Mouse (Mus musculus): ENCODE measurements around the gene Acin1. TPM values are rescaled to one million over a fixed set of nuclear protein-coding genes. Genes with fewer than 3 reads are reported as not detected.

Gene Acin1
- total and polyA plus RNA-seq, 2 experiments from 2014 or later, result 108 to 122 TPM

GRCm38 (mm10) chr14:54678657-54679304 is 8.0 kb downstream of the Acin1 start:
- peaks cover 41% of the 10 kb centered on the region for H3K36me3 ChIP-seq (ENCODE audit: insufficient read depth, low read length)
- no peaks in the 10 kb centered on the region for H3K9me3 ChIP-seq (ENCODE audit: low read length)
- no peaks in the 10 kb centered on the region for H3K27me3 ChIP-seq (ENCODE audit: insufficient read depth, low read length)
- H3K27ac ChIP-seq (ENCODE audit: low read depth, low read length), result no peak overlapping the region
- no peak overlapping the region for H3K4me3 ChIP-seq (ENCODE audit: low read depth, low read length)
- no peak for ATAC-seq (ENCODE audit: low FRiP score)
- H3K4me1 ChIP-seq (ENCODE audit: insufficient read depth, low read length), result no peaks in the 10 kb centered on the region
- no peak for TF ChIP-seq CTCF (IDR thresholded peaks at IDR 0.05)
- DNase-seq (ENCODE audit: low spot score), result no peak
- H3K4me2 ChIP-seq (ENCODE audit: low read depth, low read length, poor library complexity, severe bottlenecking), result no peak overlapping the region
- 88% methylated on average over 16 of the region's 16 CpGs for WGBS
- H3K9ac ChIP-seq (replicated peaks; ENCODE audit: low read length, poor library complexity, severe bottlenecking), result no peak overlapping the region

GRCm38 (mm10) chr14:54676290-54676689 is 10.4 kb downstream of the Acin1 start:
- WGBS, result 85% methylated on average over 5 of the region's 5 CpGs
- H3K9ac ChIP-seq (replicated peaks; ENCODE audit: low read length, poor library complexity, severe bottlenecking), result no peak overlapping the region
- no peaks in the 10 kb centered on the region for H3K4me1 ChIP-seq (ENCODE audit: insufficient read depth, low read length)
- H3K9me3 ChIP-seq (ENCODE audit: low read length), result no peaks in the 10 kb centered on the region
- no peak for TF ChIP-seq CTCF (IDR thresholded peaks at IDR 0.05)
- H3K27me3 ChIP-seq (ENCODE audit: insufficient read depth, low read length), result no peaks in the 10 kb centered on the region
- H3K27ac ChIP-seq (ENCODE audit: low read depth, low read length), result no peak overlapping the region
- no peak overlapping the region for H3K4me3 ChIP-seq (ENCODE audit: low read depth, low read length)
- DNase-seq (ENCODE audit: low spot score) (no peak), ATAC-seq (ENCODE audit: low FRiP score) (no peak)
- no peak overlapping the region for H3K4me2 ChIP-seq (ENCODE audit: low read depth, low read length, poor library complexity, severe bottlenecking)
- peaks cover 41% of the 10 kb centered on the region for H3K36me3 ChIP-seq (ENCODE audit: insufficient read depth, low read length)

DNA sequence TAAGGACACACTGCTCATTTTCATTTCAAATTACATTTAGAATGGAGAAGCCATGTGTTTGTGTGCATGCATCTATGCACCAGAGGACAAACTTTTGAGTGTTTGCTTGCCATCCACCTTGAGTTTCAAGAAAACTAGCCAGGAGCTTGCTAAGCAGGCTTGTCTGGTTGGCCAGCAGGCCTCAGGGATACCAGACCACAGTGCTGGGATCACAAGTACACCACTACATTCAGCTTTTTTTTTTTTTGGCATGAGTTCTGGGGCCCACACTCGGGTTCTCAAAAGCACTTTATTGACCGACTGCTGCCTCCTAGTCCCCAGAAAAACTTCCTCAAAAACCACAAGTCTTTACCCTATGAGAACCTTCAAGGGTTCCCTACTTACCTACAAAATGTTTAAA is 12.4 kb downstream of the Acin1 start:
- ATAC-seq (ENCODE audit: low FRiP score), result no peak
- Histone ChIP-seq H3K27ac (ENCODE audit: low read depth, low read length) (no peak overlapping the region), H3K36me3 (ENCODE audit: insufficient read depth, low read length) (peaks cover 36% of the 10 kb centered on the region), H3K27me3 (ENCODE audit: insufficient read depth, low read length) (no peaks in the 10 kb centered on the region), H3K4me2 (ENCODE audit: low read depth, low read length, poor library complexity, severe bottlenecking) (no peak overlapping the region), H3K4me1 (ENCODE audit: insufficient read depth, low read length) (no peaks in the 10 kb centered on the region), H3K4me3 (ENCODE audit: low read depth, low read length) (no peak overlapping the region), H3K9me3 (ENCODE audit: low read length) (no peaks in the 10 kb centered on the region), H3K9ac (replicated peaks; ENCODE audit: low read length, poor library complexity, severe bottlenecking) (no peak overlapping the region)
- no peak for TF ChIP-seq CTCF (IDR thresholded peaks at IDR 0.05)
- DNase-seq (ENCODE audit: low spot score), result no peak
- 82% methylated on average over 2 of the region's 2 CpGs for WGBS

DNA sequence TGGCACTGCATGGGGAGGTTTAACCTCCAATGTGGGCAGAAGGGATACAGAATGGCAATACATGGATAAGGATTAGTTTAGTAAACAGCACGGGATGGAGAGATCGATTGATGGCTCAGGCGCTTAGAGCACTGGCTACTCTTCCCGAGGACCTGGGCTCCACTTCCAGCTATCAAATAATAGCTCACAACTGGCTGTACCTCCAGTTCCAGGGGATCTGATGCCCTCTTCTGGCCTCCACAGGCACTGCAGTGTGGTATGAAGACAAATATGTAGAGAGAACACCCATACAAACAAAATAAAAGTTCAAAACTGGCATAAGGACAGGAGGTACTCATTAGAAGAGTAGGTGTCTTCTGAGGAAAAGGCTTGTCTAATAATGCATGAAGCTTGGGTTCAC is 17.4 kb downstream of the Acin1 start:
- Histone ChIP-seq H3K4me1 (ENCODE audit: insufficient read depth, low read length) (no peaks in the 10 kb centered on the region), H3K4me2 (ENCODE audit: low read depth, low read length, poor library complexity, severe bottlenecking) (no peak overlapping the region), H3K4me3 (ENCODE audit: low read depth, low read length) (no peak overlapping the region), H3K36me3 (ENCODE audit: insufficient read depth, low read length) (peaks cover 35% of the 10 kb centered on the region), H3K9ac (replicated peaks; ENCODE audit: low read length, poor library complexity, severe bottlenecking) (no peak overlapping the region), H3K9me3 (ENCODE audit: low read length) (no peaks in the 10 kb centered on the region), H3K27me3 (ENCODE audit: insufficient read depth, low read length) (no peaks in the 10 kb centered on the region), H3K27ac (ENCODE audit: low read depth, low read length) (no peak overlapping the region)
- DNase-seq (ENCODE audit: low spot score) (no peak), ATAC-seq (ENCODE audit: low FRiP score) (no peak)
- WGBS, result 75% methylated on average over 4 of the region's 4 CpGs
- TF ChIP-seq CTCF (IDR thresholded peaks at IDR 0.05), result peak; percentile 68

DNA sequence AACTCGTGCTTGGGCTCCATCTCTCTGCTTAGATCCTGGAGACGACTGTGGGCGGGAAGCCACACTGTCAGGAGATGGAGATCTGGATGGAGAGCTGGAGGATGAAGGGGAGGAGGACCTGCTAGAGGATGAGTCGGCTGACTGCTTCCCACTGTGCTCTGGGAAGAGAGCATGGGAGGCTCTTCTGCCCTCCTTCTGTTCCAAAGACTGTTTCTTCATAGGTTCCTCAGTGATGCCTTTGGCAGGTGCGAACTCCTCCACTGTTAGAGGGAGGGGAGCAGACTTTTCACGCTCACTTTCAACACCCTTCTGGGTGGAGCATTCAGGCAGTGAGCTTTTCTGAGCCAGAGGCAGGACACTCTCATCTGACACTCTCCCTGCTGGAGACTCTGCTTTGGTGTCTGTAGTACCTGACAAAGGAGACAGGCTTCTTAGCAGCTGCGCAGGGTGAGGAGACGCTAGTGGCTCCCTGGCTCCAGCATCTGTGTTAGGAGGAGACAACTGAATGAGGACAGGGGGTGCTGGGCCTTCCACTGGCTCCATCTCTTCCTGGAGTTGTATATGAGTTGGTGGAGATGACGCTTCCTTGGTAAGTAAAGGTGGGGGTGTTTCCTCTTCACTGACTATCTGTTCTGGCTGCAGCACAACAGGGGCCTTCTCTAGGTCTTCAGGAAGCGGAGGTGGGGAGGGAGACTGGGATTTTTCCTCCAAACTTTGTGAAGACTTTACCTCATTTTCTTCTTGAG is 22.1 kb downstream of the Acin1 start:
- H3K9ac ChIP-seq (replicated peaks; ENCODE audit: low read length, poor library complexity, severe bottlenecking), result no peak overlapping the region
- H3K4me3 ChIP-seq (ENCODE audit: low read depth, low read length), result no peak overlapping the region
- DNase-seq (ENCODE audit: low spot score), result no peak

GRCm38 (mm10) chr14:54660009-54660408 is 26.7 kb downstream of the Acin1 start:
- peaks cover 59% of the 10 kb centered on the region for H3K36me3 ChIP-seq (ENCODE audit: insufficient read depth, low read length)
- H3K27ac ChIP-seq (ENCODE audit: low read depth, low read length), result no peak overlapping the region
- H3K4me2 ChIP-seq (ENCODE audit: low read depth, low read length, poor library complexity, severe bottlenecking), result no peak overlapping the region
- no peak overlapping the region for H3K4me3 ChIP-seq (ENCODE audit: low read depth, low read length)
- DNase-seq (ENCODE audit: low spot score) (no peak), ATAC-seq (ENCODE audit: low FRiP score) (no peak)
- 89% methylated on average over 2 of the region's 2 CpGs for WGBS
- 0 out of 2 replicates have a peak, but pooled peaks have one; percentile 5 for TF ChIP-seq CTCF (IDR thresholded peaks at IDR 0.05)
- no peaks in the 10 kb centered on the region for H3K4me1 ChIP-seq (ENCODE audit: insufficient read depth, low read length)
- H3K9me3 ChIP-seq (ENCODE audit: low read length), result no peaks in the 10 kb centered on the region
- H3K9ac ChIP-seq (replicated peaks; ENCODE audit: low read length, poor library complexity, severe bottlenecking), result no peak overlapping the region
- no peaks in the 10 kb centered on the region for H3K27me3 ChIP-seq (ENCODE audit: insufficient read depth, low read length)

More for the DNA sequence above, 22.1 kb downstream of the Acin1 start:
- no peaks in the 10 kb centered on the region for H3K4me1 ChIP-seq (ENCODE audit: insufficient read depth, low read length)
- H3K9me3 ChIP-seq (ENCODE audit: low read length), result no peaks in the 10 kb centered on the region
- 94% methylated on average over 10 of the region's 10 CpGs for WGBS
- ATAC-seq (ENCODE audit: low FRiP score), result no peak
- H3K4me2 ChIP-seq (ENCODE audit: low read depth, low read length, poor library complexity, severe bottlenecking), result no peak overlapping the region
- no peak for TF ChIP-seq CTCF (IDR thresholded peaks at IDR 0.05)
- H3K36me3 ChIP-seq (ENCODE audit: insufficient read depth, low read length), result peaks cover 55% of the 10 kb centered on the region
- H3K27ac ChIP-seq (ENCODE audit: low read depth, low read length), result no peak overlapping the region
- no peaks in the 10 kb centered on the region for H3K27me3 ChIP-seq (ENCODE audit: insufficient read depth, low read length)

Measured in midbrain, postnatal 0 days (tissue).